Mouse (Mus musculus): ENCODE data around the gene 1700020N15Rik. TPM values are rescaled to one million over a fixed set of nuclear protein-coding genes. Genes with fewer than 3 reads are reported as not detected.
"Not testable (repeated sequence)": the region's sequence is repeated elsewhere in the genome, so short reads cannot be mapped to it uniquely, and the experiment has no call there.

1700020N15Rik gene
- not detected in 2 replicates for polyA plus RNA-seq (2012; rRNA removed)
- polyA plus RNA-seq (2014; fragmentation: Nextera tagmentation; extraction: Ambion mirVana) = not detected in 2 replicates

DNA sequence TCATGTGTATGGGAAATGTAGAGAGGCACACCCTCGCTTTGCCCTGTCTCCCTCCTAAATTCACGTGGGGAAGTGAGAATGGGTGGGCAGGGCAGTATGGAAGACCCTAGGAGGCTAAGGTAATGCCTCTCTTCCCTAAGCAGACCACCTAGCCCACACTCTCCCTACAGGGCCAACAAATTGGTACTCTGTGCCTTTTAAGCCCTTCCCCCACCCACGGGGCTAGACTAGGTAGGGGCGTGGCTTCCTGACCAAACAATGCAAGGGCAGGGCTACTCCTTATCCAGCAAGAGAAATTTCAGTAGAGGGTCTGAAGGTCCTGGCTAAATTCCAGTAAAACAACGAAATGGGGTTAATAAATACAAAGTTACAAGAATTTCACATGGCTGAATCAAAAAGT, at the start of gene 1700020N15Rik:
TSS of gene 1700020N15Rik (plus strand) at position 301 of the 400 bp plus-strand sequence.
- not testable (repeated sequence) for H3K9me3 ChIP-seq (ENCODE audit: control insufficient read depth, low read length); H3K36me3 ChIP-seq (replicated peaks; ENCODE audit: control insufficient read depth, insufficient read depth, low read depth); H3K27me3 ChIP-seq (ENCODE audit: control insufficient read depth, insufficient read depth, low read length); H3K4me1 ChIP-seq (replicated peaks; ENCODE audit: control insufficient read depth in 2 of 2, insufficient read depth in 2 of 2, low read length in 1 of 2); H3K9ac ChIP-seq (replicated peaks); DNase-seq (ENCODE audit: low read depth in 3 of 3, low spot score in 3 of 3); H3K4me2 ChIP-seq (ENCODE audit: low read depth); H3K27ac ChIP-seq; ATAC-seq (ENCODE audit: insufficient read depth); H3K4me3 ChIP-seq (ENCODE audit: insufficient read depth in 1 of 2, low read depth in 2 of 2, low read length in 2 of 2)
- 49% methylated on average over 3 of the region's 5 CpGs for WGBS (ENCODE audit: insufficient replicate concordance)

DNA sequence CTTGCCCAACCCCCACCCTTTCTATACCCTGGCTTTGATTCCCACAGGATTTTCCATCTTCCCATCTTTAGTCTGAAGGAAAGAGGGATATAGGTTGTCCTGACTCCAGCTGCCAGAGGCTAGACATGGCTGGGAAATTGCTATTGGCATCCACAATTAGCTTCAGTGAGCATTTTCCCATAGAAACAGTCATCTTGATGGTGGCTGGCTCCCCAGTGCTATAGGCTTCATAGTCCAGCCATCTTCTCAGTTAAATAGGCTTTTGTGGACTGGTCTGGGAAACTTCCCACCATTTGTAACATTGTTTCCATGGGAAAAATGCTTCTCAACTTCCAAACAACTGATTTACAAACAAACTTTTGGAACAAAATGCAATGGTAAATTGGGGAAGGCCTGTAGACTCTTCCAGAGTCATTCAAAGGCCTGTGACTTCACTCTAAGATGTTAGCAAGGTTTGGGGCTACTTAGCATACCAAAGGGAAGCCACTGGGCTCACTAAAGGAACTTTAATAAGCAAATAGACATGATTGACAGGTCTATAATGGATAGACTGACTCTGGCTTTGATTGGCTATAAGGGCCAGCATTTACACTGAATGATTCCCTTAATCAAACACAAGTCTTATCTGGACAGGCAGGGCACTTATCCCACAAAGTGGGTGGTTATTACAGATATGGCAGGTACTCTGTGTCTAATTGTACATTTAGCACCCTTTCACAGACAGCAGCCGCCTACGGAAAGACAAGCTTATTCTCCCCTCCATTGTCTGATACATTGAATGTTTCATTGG, 31.9 kb downstream of the 1700020N15Rik start:
- no peaks in the 10 kb centered on the region for H3K9me3 ChIP-seq (ENCODE audit: control insufficient read depth, low read length)
- no peak for DNase-seq (ENCODE audit: low read depth in 3 of 3, low spot score in 3 of 3)
- no peaks in the 10 kb centered on the region for H3K27me3 ChIP-seq (ENCODE audit: control insufficient read depth, insufficient read depth, low read length)
- 69% methylated on average over 2 of the region's 2 CpGs for WGBS (ENCODE audit: insufficient replicate concordance)
- no peak overlapping the region for H3K27ac ChIP-seq
- TF ChIP-seq EP300 (IDR thresholded peaks at IDR 0.05; ENCODE audit: low read depth) = no peak
- no peak for TF ChIP-seq CTCF (IDR thresholded peaks at IDR 0.05; ENCODE audit: low read depth)
- H3K4me1 ChIP-seq (replicated peaks; ENCODE audit: control insufficient read depth in 2 of 2, insufficient read depth in 2 of 2, low read length in 1 of 2) = no peaks in the 10 kb centered on the region
- no peak overlapping the region for H3K4me3 ChIP-seq (ENCODE audit: insufficient read depth in 1 of 2, low read depth in 2 of 2, low read length in 2 of 2)
- ATAC-seq (ENCODE audit: insufficient read depth) = no peak
- no peak overlapping the region for H3K4me2 ChIP-seq (ENCODE audit: low read depth)
- H3K36me3 ChIP-seq (replicated peaks; ENCODE audit: control insufficient read depth, insufficient read depth, low read depth) = no peaks in the 10 kb centered on the region
- no peak overlapping the region for H3K9ac ChIP-seq (replicated peaks)

Measured in liver, embryonic 14.5 days (tissue).